Mouse (Mus musculus) gastrocnemius, postnatal 36 days (tissue): ENCODE measurements around the gene Lrrc8d. TPM values are rescaled to one million over a fixed set of nuclear protein-coding genes. Genes with fewer than 3 reads are reported as not detected.

Experiments used
- DNase-seq, 2 experiments: peaks; one replicate each; pipeline ENCODE4 v3.0.0; 2022
- intact Hi-C: fragments of 180-260 bp; cut with DNase I; formaldehyde crosslinking; loops from one replicate; pipeline ENCODE4 v1.15.1; 2025
- total RNA-seq, 2 experiments: library from RNA; stranded (reverse); gene quantifications; 2 replicates each; pipeline ENCODE4 v1.2.3; 2021

Lrrc8d gene
- total RNA-seq, 2 experiments from 2014 or later: 3.0 to 4.4 TPM

DNA sequence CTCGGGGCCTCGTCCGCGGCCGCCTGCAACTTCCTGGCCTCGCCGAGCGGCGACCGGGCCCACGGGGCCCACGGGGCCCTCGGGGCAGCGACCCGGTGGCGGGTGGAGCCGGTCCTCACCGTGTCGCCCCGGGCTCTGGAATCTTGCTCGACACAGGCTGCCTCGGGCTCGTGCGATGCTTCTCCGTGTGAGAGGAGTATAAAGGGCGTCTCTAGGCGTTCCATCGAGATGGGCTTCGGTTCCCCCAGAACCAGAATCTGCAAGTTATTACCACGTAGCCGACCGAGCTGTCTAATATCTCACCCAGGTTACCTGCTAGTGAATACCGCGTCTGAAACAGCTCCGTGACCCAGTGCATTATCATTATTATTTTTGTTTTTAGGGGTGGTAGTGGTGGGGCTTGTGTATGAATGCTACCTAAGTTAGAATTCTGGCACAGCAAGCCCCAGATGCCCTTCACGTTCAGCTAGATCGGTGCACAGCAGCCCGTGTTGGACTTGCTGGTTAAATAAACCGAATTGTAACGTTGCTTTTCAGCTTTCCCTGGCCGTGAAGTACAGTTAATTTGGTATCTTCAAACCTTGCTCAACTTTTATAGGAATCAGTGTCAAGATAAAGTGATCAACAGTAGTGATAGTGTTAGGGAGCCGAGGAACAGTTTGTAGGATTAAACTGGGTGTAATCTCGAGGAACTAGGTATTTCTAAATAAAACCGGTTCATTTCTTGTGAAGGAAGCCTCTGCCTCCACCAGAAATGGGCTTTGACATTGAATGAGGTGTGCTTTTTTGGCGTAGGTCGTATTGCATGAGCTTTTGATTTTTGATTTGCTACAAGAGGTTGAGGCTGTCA, 177.4 kb downstream of the Lrrc8d start:
- intact Hi-C loops: no loop called here
- DNase-seq: no peak

Other genes starting within 250 kb of the Lrrc8d start
- gene Lrrc8c, start 180.6 kb upstream of the Lrrc8d start, total RNA-seq: 10 to 100 TPM in 1 of 2 experiments, 1 to 10 TPM in 1; 8.3 to 11.0 TPM
- gene Zfp326, start 176.6 kb downstream of the Lrrc8d start, total RNA-seq: 1 to 10 TPM; 6.2 to 9.5 TPM